Comparison of ENCODE assay signal across 19 mouse cellular contexts in the genomic region with DNA sequence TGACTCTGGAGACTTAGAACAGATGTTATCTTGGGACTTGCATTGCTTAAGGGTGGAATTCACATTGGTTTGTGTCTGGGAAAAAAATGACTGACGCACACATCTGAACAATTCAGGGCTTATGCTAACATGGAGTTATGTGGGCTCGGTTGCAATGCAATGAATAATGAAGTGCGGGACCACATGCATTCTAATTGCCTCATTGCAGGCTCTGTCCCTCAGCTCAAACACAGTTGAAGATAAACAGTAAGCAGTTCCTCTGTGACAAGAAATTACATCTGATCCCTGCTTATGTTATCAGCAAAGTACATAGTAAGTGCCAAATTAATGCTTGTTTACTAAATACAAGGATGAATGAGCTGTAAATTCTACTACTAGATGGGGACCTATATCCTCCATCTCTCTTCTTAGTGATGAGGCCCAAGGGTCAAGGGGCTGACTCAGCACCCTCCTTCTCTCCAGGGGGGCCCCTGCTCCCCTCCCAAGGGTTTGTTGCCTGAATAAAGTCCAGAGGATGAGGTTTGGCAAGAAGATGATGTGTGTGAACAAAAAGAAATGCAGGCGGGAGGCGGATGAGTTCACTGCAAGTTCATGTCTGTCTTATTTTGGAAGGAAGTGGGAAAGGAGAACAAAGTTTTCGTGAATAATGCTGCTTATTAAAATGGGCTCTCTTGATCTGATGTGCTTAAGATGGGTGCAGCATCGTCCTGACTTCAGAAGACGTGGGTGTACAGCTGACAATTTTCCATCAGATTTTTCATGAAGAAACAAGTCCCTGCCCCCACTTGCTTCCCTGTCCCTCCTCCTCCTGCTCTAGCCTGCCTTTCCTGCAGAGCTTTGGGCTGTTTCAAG.
DNase-seq lines count a peak whose midpoint lies in the region.
"Had no signal": no experiment of that assay in that cellular context is flagged by ENCODE, and none has a peak within 500 bp of the region (broad histone marks: within the 10 kb centered on the region; RNA-seq: fewer than 3 reads in every experiment).

No protein-coding gene starts in this region.

- no peaks in the 10 kb centered on the region for H3K36me3 ChIP-seq in heart, embryonic 10.5 days
- H3K36me3 ChIP-seq: heart, embryonic 12.5 days; midbrain, embryonic 13.5 days had no signal

- no peaks in the 10 kb centered on the region for H3K4me1 ChIP-seq in heart, embryonic 10.5 days
- H3K4me1 ChIP-seq: heart, embryonic 12.5 days had no signal

- H3K4me3 ChIP-seq in heart, embryonic 10.5 days, result no peak overlapping the region
- H3K4me3 ChIP-seq: heart, embryonic 12.5 days; layer of hippocampus, adult 2 months; midbrain, embryonic 13.5 days had no signal

- no peaks in the 10 kb centered on the region for H3K27me3 ChIP-seq in heart, embryonic 10.5 days (ENCODE audit: insufficient read depth, poor library complexity, severe bottlenecking)
- H3K27me3 ChIP-seq: heart, embryonic 12.5 days; midbrain, embryonic 13.5 days had no signal

- no peak overlapping the region for H3K27ac ChIP-seq in heart, embryonic 10.5 days
- H3K27ac ChIP-seq: hindbrain, postnatal 0 days; layer of hippocampus, adult 2 months; macrophage; midbrain, embryonic 13.5 days had no signal

- no peaks in the 10 kb centered on the region for H3K9me3 ChIP-seq in heart, embryonic 10.5 days
- H3K9me3 ChIP-seq: heart, embryonic 12.5 days; midbrain, embryonic 13.5 days had no signal

- WGBS in heart, embryonic 10.5 days, result 82% methylated on average over 8 of the region's 8 CpGs

- peak; percentile 4 to 5 for DNase-seq in heart, adult 18-20 months
- no peak for DNase-seq in heart, embryonic 10.5 days (ENCODE audit: low spot score)
- peak; percentile 9 for DNase-seq in layer of hippocampus, adult 9-11 months
- no peak for DNase-seq in layer of hippocampus, postnatal 14 days (ENCODE audit: low spot score in 2 of 2)
- DNase-seq in right cerebral cortex, adult 18-20 months, result peak; percentile 28
- DNase-seq in right cerebral cortex, postnatal 36 days (ENCODE audit: low spot score in 2 of 2), result no peak
- no peak for DNase-seq in thymus, adult 18-20 months
- DNase-seq in adrenal gland, adult 2 months, result no peak
- DNase-seq: cerebellum, adult 11 months; cerebellum, postnatal 25 days; gastrocnemius, postnatal 25 days; heart, postnatal 4 days; right cerebral cortex, postnatal 4 days; thymus, postnatal 14 days had no signal

Comparison
In these comparisons a context has a peak if more than half of its experiments do, and no peak if none do; other contexts are left out.
1. DNase-seq: peak in heart, adult 18-20 months (2 of 2), layer of hippocampus, adult 9-11 months (single experiment) and right cerebral cortex, adult 18-20 months (single experiment); none in heart, embryonic 10.5 days (single experiment), layer of hippocampus, postnatal 14 days (0 of 2), right cerebral cortex, postnatal 36 days (0 of 2), thymus, adult 18-20 months (0 of 2) and adrenal gland, adult 2 months (single experiment).